17 mouse cellular contexts compared by ENCODE assay signal in genomic region chr2:79343115-79343514, GRCm38 (mm10).
"Had no signal": no experiment of that assay in that cellular context is flagged by ENCODE, and none has a peak within 500 bp of the region (broad histone marks: within the 10 kb centered on the region; RNA-seq: fewer than 3 reads in every experiment).

No protein-coding gene starts in this region.

- H3K27me3 ChIP-seq: midbrain, embryonic 12.5 days; neural tube, embryonic 13.5 days; neural tube, embryonic 15.5 days; stomach, embryonic 15.5 days had no signal

- DNase-seq: lung, adult 18-20 months; lung, embryonic 14.5 days; lung, postnatal 10 days; lung, postnatal 4 days; midbrain, embryonic 14.5 days; right cerebral cortex, postnatal 14 days; thymus, adult 2 months; thymus, postnatal 25 days; thymus, postnatal 4 days had no signal

- H3K36me3 ChIP-seq: midbrain, embryonic 10.5 days; midbrain, embryonic 12.5 days; neural tube, embryonic 13.5 days; neural tube, embryonic 15.5 days; stomach, embryonic 15.5 days had no signal

- H3K4me1 ChIP-seq: midbrain, embryonic 12.5 days; neural tube, embryonic 13.5 days; neural tube, embryonic 15.5 days; stomach, embryonic 15.5 days had no signal

- H3K4me3 ChIP-seq: midbrain, embryonic 10.5 days; midbrain, embryonic 12.5 days; myocyte; neural tube, embryonic 13.5 days; neural tube, embryonic 15.5 days; stomach, embryonic 15.5 days had no signal

- ATAC-seq: midbrain, embryonic 16.5 days had no signal

- H3K4me2 ChIP-seq: lung, embryonic 14.5 days; midbrain, embryonic 12.5 days; neural tube, embryonic 13.5 days; neural tube, embryonic 15.5 days; stomach, embryonic 15.5 days had no signal

- H3K27ac ChIP-seq: midbrain, embryonic 10.5 days; midbrain, embryonic 12.5 days; neural tube, embryonic 13.5 days; neural tube, embryonic 15.5 days; stomach, embryonic 15.5 days; stomach, postnatal 0 days had no signal

- H3K9me3 ChIP-seq: midbrain, embryonic 10.5 days; midbrain, embryonic 12.5 days; neural tube, embryonic 15.5 days; stomach, embryonic 15.5 days had no signal

- H3K9ac ChIP-seq: lung, embryonic 14.5 days; midbrain, embryonic 12.5 days; neural tube, embryonic 13.5 days; neural tube, embryonic 15.5 days; stomach, embryonic 15.5 days had no signal
